Mouse (Mus musculus) stomach, embryonic 14.5 days (tissue): Measurements from ENCODE around the gene Gm20388. TPM values are rescaled to one million over a fixed set of nuclear protein-coding genes. Genes with fewer than 3 reads are reported as not detected.

Source experiments
- ATAC-seq: fragments of 200-750 bp; cut with Nextera tagmentation; 2 replicates; pipeline ENCODE4 v1.8.0; 2017; ENCODE audit warnings: low read depth, moderate TSS enrichment; ENCODE audit not compliant: insufficient number of reproducible peaks, insufficient read depth, low FRiP score
- H3K27ac ChIP-seq: fragments of 300-500 bp; sonication (generic); 2 replicates; pipeline ENCODE4 v1.5.1; 2014; ENCODE audit warnings: mild to moderate bottlenecking, low read length, moderate library complexity, mixed read lengths
- H3K27me3 ChIP-seq: fragments of 300-500 bp; sonication (generic); 2 replicates; pipeline ENCODE4 v1.6.1; 2014; ENCODE audit warnings: low read length, control low read depth, mixed read lengths; ENCODE audit not compliant: control insufficient read depth, insufficient read depth
- H3K36me3 ChIP-seq: fragments of 300-500 bp; sonication (generic); 2 replicates; pipeline ENCODE4 v1.6.1; 2014; ENCODE audit warnings: mild to moderate bottlenecking, control low read depth, low read length, moderate library complexity, mixed read lengths; ENCODE audit not compliant: control insufficient read depth, insufficient read depth
- H3K4me1 ChIP-seq: fragments of 300-500 bp; sonication (generic); 2 replicates; pipeline ENCODE4 v1.6.1; 2014; ENCODE audit warnings: low read length, control low read depth, mixed read lengths; ENCODE audit not compliant: control insufficient read depth, insufficient read depth
- H3K4me2 ChIP-seq: fragments of 300-500 bp; sonication (generic); replicated peaks from 2 replicates; pipeline ENCODE4 v1.6.1; 2014; ENCODE audit warnings: low read depth, low read length, control low read depth
- H3K4me3 ChIP-seq: fragments of 300-500 bp; sonication (generic); 2 replicates; pipeline ENCODE4 v1.5.1; 2014; ENCODE audit warnings: low read depth, low read length, control low read depth
- H3K9ac ChIP-seq: fragments of 300-500 bp; sonication (generic); replicated peaks from 2 replicates; pipeline ENCODE4 v1.6.1; 2014; ENCODE audit warnings: low read depth, mild to moderate bottlenecking, control low read depth, low read length, moderate library complexity, mixed read lengths
- H3K9me3 ChIP-seq: fragments of 300-500 bp; sonication (generic); 2 replicates; pipeline ENCODE4 v1.6.1; 2016; ENCODE audit warnings: low read depth, low read length, control low read depth; ENCODE audit not compliant: control insufficient read depth
- WGBS: fragments of 180-500 bp; shearing (Covaris S2); extraction: QIAGEN DNeasy Blood & Tissue Kit; methylation state at CpG from one replicate; pipeline ENCODE4 v1.1.7; 2014; 5-methylcytosine and 5-hydroxymethylcytosine counted together
- polyA plus RNA-seq: library from polyadenylated mRNA; unstranded; fragments of >200 nt; fragmentation: Nextera tagmentation; extraction: Ambion mirVana; gene quantifications from 2 replicates; pipeline ENCODE4 v1.2.1, GENCODE M21; 2014

Gm20388 gene
- polyA plus RNA-seq, 1 experiment from 2014 or later = 11.4 TPM

DNA sequence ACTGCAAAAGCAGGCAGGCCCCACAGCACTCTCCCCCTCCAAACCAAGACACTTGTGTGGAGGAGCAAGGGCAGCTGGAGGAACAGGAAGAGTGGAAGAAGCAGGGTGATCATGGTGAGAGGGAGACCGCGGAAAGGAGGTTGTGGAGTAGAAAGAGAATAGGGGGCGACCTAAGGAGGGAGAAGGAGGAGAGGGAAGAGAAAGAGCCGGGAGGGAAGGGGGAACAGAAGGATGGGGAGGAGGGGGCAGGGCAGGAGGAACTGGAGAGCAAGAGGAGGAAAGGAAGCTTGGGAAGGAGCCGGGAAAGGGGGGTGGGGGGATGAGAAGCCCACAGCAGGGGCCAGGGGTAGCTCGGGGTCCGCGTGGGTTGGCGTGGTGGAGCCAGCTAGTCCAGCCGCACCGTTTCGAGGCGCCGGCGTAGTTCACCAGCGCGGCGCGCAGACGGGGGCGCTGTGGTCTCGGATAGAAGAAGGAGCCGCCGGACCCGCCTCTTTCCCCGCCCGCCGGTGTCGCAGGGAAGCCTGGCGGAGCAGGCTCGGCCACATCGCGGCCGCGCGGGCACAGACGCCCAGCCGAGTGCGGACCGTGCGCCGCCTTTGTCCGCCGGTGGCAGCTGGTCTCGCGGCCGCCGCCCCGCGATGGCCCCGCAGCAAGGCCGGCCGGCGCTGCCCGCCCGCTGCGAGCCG is 3742.8 kb downstream of the Gm20388 start, which contains the start of gene Rhou:
TSS of gene Rhou (plus strand) at position 622 of the 686 bp plus-strand sequence.
- Histone ChIP-seq H3K9me3 (no peaks in the 10 kb centered on the region), H3K27ac (peak within 1 kb of the TSS; percentile 91), H3K4me2 (peak within 1 kb of the TSS; percentile 61), H3K4me1 (peaks cover 18% of the 10 kb centered on the region), H3K4me3 (peak within 1 kb of the TSS; percentile 69), H3K9ac (peak within 1 kb of the TSS; percentile 92), H3K36me3 (no peaks in the 10 kb centered on the region; the same call in none of the 2 replicates), H3K27me3 (no peaks in the 10 kb centered on the region)
- 0% methylated on average over 39 of the region's 58 CpGs for WGBS
- ATAC-seq = peak; percentile 87

DNA sequence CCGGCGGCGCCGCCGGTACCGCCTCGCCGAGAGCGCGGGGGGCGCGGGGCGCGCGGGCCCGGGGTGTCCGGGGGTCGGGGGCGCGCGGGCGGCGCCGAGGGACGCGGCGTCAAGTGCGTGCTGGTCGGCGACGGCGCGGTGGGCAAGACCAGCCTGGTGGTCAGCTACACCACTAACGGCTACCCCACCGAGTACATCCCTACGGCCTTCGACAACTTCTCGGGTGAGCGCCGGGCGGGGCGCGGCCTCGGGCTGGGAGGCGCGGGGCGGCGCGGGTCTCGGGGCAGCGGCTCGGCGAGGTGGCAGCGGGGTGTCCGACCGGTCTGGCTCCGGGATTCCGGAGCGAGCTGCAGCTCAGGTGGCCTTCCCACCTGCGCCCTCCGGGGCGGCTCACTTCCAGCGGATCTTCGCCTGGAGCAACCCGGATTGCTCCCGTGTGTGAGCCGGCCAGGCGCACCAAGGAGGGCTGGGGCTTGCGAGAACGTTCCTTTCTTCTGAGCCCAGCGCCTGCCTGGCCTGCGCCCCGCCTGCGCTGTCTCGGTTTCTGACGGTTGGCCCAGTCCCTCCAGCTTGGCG is 3743.4 kb downstream of the Gm20388 start:
- Histone ChIP-seq H3K4me3 (peak overlapping the region; percentile 69), H3K4me2 (peak overlapping the region; percentile 61), H3K27me3 (no peaks in the 10 kb centered on the region), H3K27ac (peak overlapping the region; percentile 91), H3K4me1 (peaks cover 13% of the 10 kb centered on the region), H3K9ac (peak overlapping the region; percentile 92), H3K36me3 (no peaks in the 10 kb centered on the region; the same call in none of the 2 replicates), H3K9me3 (no peaks in the 10 kb centered on the region)
- peak; percentile 44 for ATAC-seq
- WGBS = under 1% methylated on average over 49 of the region's 77 CpGs

DNA sequence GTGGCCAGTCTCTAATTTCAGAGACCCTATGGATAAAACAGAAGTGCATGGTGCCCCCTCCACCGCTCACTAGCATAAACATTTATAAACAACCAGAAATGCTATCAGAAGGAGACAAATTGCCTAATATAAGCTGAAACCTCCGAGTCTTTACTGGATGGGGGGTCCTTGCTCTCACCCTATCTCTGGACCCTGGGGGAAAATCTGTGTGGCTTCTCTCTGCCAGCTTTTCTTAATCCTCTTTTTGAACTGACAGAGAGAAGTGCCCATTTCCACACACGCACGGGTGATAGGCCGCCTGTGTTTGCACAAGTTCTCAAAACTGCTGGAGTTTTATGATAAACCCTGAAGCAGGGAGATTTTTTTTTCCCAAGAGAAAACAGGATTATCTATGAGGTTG is 3744.1 kb downstream of the Gm20388 start:
- Histone ChIP-seq H3K27ac (peak overlapping the region; percentile 71), H3K4me1 (peaks cover 13% of the 10 kb centered on the region), H3K9me3 (no peaks in the 10 kb centered on the region), H3K36me3 (no peaks in the 10 kb centered on the region; the same call in none of the 2 replicates), H3K9ac (peak overlapping the region; percentile 92), H3K4me2 (peak overlapping the region; percentile 61), H3K27me3 (no peaks in the 10 kb centered on the region), H3K4me3 (peak overlapping the region; percentile 69)
- WGBS = 6% methylated on average over 5 of the region's 5 CpGs
- ATAC-seq = no peak

DNA sequence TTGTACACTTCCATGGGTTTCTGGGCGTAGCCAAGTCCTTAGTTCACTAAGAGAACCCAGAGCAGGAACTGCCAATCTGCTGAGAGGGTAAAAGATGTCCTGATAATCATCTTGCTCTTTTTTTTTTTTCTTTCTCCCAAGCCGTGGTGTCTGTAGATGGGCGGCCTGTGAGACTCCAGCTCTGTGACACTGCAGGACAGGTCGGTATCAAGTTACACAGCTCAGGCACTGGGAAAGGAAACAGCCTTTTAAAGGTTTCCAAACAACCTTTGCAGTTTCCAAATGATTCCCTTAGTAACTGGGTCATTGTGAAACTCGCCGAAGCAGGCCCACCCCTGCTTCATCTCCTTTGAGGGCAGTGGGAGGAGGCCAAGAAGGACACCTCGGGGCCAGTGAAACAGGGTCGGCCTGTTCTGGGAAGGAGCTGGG is 3744.7 kb downstream of the Gm20388 start:
- Histone ChIP-seq H3K4me2 (peak overlapping the region; percentile 61), H3K4me3 (peak overlapping the region; percentile 69), H3K36me3 (no peaks in the 10 kb centered on the region; the same call in none of the 2 replicates), H3K27ac (peak overlapping the region; percentile 71; the same call in 1 of the 2 replicates), H3K27me3 (no peaks in the 10 kb centered on the region), H3K9ac (0 out of 2 replicates have a peak overlapping the region, but pooled peaks have one; percentile 92), H3K9me3 (no peaks in the 10 kb centered on the region), H3K4me1 (peaks cover 13% of the 10 kb centered on the region)
- 8% methylated on average over 8 of the region's 8 CpGs for WGBS
- no peak for ATAC-seq

DNA sequence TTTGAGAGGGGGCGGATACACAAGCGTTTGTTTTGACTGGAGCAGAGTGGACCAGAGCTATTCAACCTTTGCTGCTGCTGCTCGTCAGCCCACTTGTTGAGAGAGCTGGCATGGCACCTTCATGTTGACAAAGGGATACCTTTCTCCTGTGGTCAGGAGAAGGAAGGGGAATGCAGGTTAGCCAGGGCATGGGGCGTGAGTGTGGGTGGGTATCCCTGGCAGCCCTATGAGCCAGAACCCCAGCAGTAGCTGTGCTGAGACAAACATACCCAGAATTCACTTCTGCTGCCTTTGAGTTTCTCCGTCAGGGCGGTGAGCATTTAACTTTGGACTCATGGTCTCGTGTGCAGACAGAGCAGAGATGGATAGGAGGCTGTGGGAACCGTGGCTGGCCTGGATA is 3747.2 kb downstream of the Gm20388 start:
- Histone ChIP-seq H3K4me2 (no peak overlapping the region), H3K9ac (no peak overlapping the region), H3K27ac (no peak overlapping the region), H3K36me3 (peaks cover 12% of the 10 kb centered on the region), H3K4me1 (peaks cover 13% of the 10 kb centered on the region), H3K4me3 (no peak overlapping the region), H3K9me3 (no peaks in the 10 kb centered on the region), H3K27me3 (no peaks in the 10 kb centered on the region)
- ATAC-seq = no peak
- WGBS = 88% methylated on average over 8 of the region's 8 CpGs

DNA sequence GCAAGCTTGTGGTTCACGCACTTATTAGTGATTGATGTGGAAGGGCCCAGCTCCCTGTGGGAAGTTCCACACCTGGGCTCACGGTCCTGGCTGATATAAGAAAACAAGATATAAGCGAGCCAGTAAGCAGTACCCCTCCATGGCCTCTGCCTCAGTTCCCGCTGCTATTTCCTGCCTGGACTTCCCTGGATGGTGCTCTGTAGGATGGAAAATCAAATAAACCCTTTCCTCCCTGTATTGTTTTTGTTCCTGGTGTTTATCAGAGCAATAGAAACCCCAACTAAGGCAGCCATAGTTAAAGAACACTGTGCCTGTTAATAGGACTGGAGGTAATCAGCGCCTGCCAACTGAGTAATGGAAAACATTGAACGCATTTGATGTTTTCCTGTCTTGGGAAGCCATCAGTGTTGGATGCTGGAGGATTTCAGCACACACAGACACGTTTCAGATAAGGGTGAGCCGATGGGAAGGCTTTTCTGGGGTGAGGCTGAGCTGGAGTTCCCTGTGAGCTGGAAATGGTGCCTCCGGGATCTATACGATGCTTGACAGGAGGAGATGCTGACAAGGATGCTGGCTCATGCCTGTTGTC is 3748.9 kb downstream of the Gm20388 start:
- H3K36me3 ChIP-seq = peaks cover 23% of the 10 kb centered on the region

DNA sequence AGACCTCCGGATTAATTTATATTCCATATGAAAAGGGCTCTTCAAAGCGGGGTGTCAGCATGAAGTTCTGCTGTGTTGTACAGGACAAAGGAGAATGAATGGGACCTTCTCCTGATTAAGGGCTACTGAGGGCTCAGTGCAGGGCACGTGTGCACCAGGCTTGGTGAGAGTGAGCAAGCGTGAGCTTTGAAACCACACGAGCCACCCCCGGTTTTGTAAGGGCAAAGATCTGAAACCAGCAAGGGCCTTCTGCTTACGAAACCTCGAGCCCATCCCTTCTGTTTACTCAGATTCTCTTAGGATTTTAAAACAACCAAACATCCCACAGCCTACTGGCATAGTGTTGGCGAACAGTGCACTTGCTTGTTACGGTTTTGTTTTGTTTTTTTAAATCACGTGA is 3750.9 kb downstream of the Gm20388 start:
- Histone ChIP-seq H3K4me2 (no peak overlapping the region), H3K36me3 (peaks cover 23% of the 10 kb centered on the region), H3K27ac (no peak overlapping the region), H3K9me3 (no peaks in the 10 kb centered on the region), H3K4me1 (no peaks in the 10 kb centered on the region), H3K27me3 (no peaks in the 10 kb centered on the region), H3K9ac (no peak overlapping the region), H3K4me3 (no peak overlapping the region)
- 83% methylated on average over 11 of the region's 11 CpGs for WGBS
- no peak for ATAC-seq

More for the DNA sequence above, 3748.9 kb downstream of the Gm20388 start:
- Histone ChIP-seq H3K9me3 (no peaks in the 10 kb centered on the region), H3K27me3 (no peaks in the 10 kb centered on the region), H3K4me3 (no peak overlapping the region), H3K4me1 (peaks cover 13% of the 10 kb centered on the region), H3K4me2 (no peak overlapping the region), H3K27ac (no peak overlapping the region), H3K9ac (no peak overlapping the region)
- 76% methylated on average over 10 of the region's 10 CpGs for WGBS
- no peak for ATAC-seq

DNA sequence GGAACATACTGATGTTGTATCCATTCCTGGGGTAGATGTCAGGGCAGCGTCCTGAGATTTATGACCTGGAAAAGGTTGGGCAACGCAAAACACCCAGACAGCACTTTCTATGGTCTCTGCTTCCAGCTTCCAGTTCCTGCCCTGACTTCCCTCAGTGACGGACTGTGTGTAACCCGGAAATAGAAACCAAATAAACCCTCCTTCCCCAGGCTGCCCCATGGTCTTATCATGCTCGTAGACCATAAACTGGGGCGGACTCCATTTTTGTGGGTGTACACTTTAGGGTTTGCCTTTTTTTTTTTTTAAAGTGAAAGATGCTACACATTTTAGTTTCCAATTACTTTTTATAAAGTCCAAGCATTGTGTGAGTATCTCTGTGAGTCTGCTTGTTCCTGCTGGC is 3754.9 kb downstream of the Gm20388 start:
- H3K4me3 ChIP-seq = no peak overlapping the region
- H3K27ac ChIP-seq = no peak overlapping the region
- 69% methylated on average over 6 of the region's 6 CpGs for WGBS
- ATAC-seq = no peak
- no peaks in the 10 kb centered on the region for H3K9me3 ChIP-seq
- no peak overlapping the region for H3K4me2 ChIP-seq
- no peak overlapping the region for H3K9ac ChIP-seq
- H3K27me3 ChIP-seq = no peaks in the 10 kb centered on the region
- peaks cover 23% of the 10 kb centered on the region for H3K36me3 ChIP-seq
- 0 out of 2 replicates have a peak, but pooled peaks cover 3% of the 10 kb centered on the region for H3K4me1 ChIP-seq
